Mouse (Mus musculus) bone marrow macrophage, adult 2 months (primary cell): ENCODE results near the gene Atg5.

Experiments used
- CTCF ChIP-seq: IDR thresholded peaks from 2 replicates; pipeline ENCODE4 v1.5.1; 2012; ENCODE audit warnings: low read depth, mild to moderate bottlenecking, low read length, moderate library complexity
- POLR2A ChIP-seq: IDR thresholded peaks from 2 replicates; pipeline ENCODE4 v1.6.1; 2012; ENCODE audit warnings: mild to moderate bottlenecking, low read depth, low read length, borderline replicate concordance

GRCm38 (mm10) chr10:44330717-44331116 lies 62.6 kb downstream of the Atg5 start:
- TF ChIP-seq CTCF (no peak), POLR2A (no peak)
